Mouse (Mus musculus): ENCODE results near the gene Clip3.
A peak's percentile ranks its signal among the peaks of the same experiment; 100 is the strongest.

The Clip3 gene

GRCm38 (mm10) chr7:30326427-30326826, 34.9 kb downstream of the Clip3 start:
- no peak for DNase-seq (ENCODE audit: low spot score)

GRCm38 (mm10) chr7:30327140-30327539, 35.6 kb downstream of the Clip3 start:
- no peak for DNase-seq (ENCODE audit: low spot score)

- no peak for DNase-seq (ENCODE audit: low spot score)
Observed at GRCm38 (mm10) chr7:30328379-30328778, 36.9 kb downstream of the Clip3 start.

- peak; percentile 71 for DNase-seq (ENCODE audit: low spot score)
Observed at GRCm38 (mm10) chr7:30331887-30332286, 40.4 kb downstream of the Clip3 start.

- DNase-seq (ENCODE audit: low spot score), result no peak
Observed at GRCm38 (mm10) chr7:30332622-30333259, 41.2 kb downstream of the Clip3 start.

- no peak for DNase-seq (ENCODE audit: low spot score)
Observed at GRCm38 (mm10) chr7:30333436-30333835, 41.9 kb downstream of the Clip3 start.

GRCm38 (mm10) chr7:30334563-30334962, 43.0 kb downstream of the Clip3 start:
- DNase-seq (ENCODE audit: low spot score), result no peak

GRCm38 (mm10) chr7:30335688-30336087, 44.2 kb downstream of the Clip3 start:
- DNase-seq (ENCODE audit: low spot score), result no peak

- DNase-seq (ENCODE audit: low spot score), result peak; percentile 66
Observed at GRCm38 (mm10) chr7:30336384-30336783, 44.9 kb downstream of the Clip3 start.

GRCm38 (mm10) chr7:30339432-30340109, 48.0 kb downstream of the Clip3 start:
- no peak for DNase-seq (ENCODE audit: low spot score)

- peak; percentile 35 for DNase-seq (ENCODE audit: low spot score)
Observed at GRCm38 (mm10) chr7:30346635-30347379, 55.3 kb downstream of the Clip3 start.

GRCm38 (mm10) chr7:30347828-30348227, 56.3 kb downstream of the Clip3 start:
- peak; percentile 23 for DNase-seq (ENCODE audit: low spot score)

- DNase-seq (ENCODE audit: low spot score), result peak; percentile 11
Observed at GRCm38 (mm10) chr7:30353279-30353822, 61.8 kb downstream of the Clip3 start.

GRCm38 (mm10) chr7:30354059-30354458, 62.5 kb downstream of the Clip3 start:
- no peak for DNase-seq (ENCODE audit: low spot score)

Data from yolk sac, embryonic 10.5 days (tissue).